Mouse (Mus musculus) left cerebral cortex, adult 18-20 months (tissue): ENCODE results near the gene Tbx10. TPM values are rescaled to one million over a fixed set of nuclear protein-coding genes. Genes with fewer than 3 reads are reported as not detected.
"Not testable (repeated sequence)": the region's sequence is repeated elsewhere in the genome, so short reads cannot be mapped to it uniquely, and the experiment has no call there.

Experiments used
- DNase-seq, 2 experiments: peaks; one replicate each; pipeline ENCODE4 v3.0.0; 2021 to 2022; ENCODE audit warnings: low spot score in 2 of 2, mixed read lengths in 1 of 2
- total RNA-seq, 2 experiments: library from RNA; stranded (reverse); gene quantifications; 2 replicates each; pipeline ENCODE4 v1.2.3; 2021

Gene Tbx10
- total RNA-seq, 2 experiments from 2014 or later = not detected

DNA sequence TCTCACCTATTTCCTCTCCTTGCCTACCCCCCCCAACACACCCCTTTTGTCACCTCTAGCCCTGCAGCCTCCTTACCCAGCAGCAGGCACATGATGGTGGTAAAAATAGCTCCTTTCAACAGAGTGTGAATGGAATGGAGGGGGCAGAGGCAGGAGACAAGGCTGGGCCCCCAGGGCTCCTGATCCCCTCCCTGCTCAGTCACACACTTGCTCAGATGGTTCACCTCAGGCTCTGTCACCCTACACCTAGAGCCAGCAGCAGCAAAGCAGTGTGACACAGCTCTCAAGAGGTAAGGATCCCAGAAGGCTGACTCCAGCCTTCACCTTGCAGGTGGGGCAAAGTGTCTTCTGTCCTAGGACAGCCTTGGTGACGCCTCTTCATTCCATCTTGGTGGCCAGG is 10.6 kb downstream of the Tbx10 start, which contains the start of gene Doc2g:
Gene Doc2g (plus strand): TSS at position 202 of the 400 bp plus-strand sequence.
- no peak for DNase-seq

DNA sequence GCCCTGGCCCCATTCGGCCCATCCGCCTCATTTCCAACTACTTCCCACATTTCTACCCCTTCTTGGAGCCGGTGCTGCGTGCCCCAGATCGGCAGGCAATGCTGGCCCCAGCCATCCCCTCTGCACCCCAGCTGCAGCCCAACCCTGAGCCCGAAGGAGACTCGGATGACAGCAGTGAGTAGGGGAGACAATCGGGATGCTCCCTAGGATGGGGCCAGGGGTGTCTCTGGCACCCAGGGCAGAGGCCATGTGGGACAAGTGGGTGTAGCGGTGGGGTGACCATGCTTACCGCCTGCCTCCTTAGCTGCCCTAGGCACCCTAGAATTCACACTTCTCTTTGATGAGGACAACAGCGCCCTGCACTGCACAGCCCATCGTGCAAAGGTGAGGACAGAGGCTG is 11.1 kb downstream of the Tbx10 start:
- no peak for DNase-seq

DNA sequence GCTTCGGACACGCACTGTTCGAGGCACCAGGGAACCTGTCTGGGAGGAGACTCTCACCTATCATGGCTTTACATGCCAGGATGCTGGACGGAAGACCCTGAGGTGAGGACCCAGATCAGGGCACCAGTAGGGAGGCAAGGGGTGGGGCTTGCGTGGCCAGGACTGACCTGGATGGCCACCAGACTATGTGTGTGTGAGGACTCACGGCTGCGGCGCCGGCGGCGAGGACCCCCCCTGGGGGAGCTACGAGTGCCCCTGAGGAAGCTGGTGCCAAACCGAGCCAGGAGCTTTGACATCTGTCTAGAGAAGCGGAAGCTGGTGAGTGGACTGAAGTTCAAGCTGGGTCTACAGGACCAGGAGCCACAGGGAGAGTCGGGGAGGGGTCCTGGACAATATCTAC is 11.8 kb downstream of the Tbx10 start:
- no peak for DNase-seq

DNA sequence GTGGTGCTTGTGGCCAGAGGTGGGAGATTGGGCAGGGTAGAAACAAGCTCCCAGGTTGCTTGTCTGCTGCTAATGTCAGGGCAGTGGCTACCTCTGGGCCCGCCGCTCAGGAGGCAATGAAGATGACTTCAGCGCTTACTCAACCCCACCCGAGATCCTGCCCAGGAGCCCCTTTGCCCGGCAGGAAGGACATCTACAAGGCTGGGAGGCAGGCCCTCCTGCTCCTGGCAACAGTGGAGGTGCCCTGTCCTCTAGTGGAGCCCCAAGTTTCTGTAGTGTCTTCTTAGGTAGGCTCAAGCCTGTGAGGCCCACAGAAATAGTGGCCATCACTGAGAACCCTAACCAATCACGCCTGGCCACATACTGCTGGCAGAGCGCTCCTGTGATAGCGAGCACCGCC is 12.5 kb downstream of the Tbx10 start:
- no peak for DNase-seq

DNA sequence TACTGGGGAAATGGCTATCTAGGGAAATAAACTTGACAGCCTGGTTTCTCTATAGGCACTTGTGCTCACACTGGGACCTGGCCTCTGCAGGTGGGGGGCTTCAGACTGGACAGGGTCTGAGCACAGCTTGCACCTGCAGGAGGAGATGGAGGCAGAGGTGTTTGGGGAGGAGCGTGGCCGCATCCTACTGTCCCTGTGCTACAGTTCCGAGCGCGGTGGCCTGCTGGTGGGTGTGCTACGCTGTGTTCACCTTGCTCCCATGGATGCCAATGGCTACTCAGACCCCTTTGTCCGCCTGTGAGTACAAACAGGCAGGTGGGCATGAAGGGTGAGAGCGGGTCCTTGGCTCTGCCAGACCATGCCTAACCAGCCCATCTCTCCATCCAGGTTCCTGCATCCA is 13.4 kb downstream of the Tbx10 start:
- no peak for DNase-seq

DNA sequence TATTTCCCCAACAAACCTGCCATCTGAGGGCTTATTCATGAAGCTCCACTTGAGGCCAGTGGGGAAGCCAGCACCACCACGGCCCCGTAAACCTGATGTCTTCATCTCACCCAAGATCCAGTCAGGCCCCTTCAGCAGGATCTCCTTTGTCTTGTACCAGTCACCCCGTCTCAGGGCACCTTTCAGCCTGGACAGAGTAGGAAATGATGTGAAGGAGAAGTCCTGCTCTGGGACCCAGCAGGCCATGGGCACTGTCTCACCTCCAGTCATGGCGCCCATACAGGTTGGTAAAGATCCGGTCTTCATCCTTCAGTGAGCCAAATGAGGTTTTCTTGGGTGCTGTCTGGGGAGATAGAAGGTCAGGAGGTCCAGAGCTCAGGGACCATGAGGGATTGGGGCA is 18.5 kb downstream of the Tbx10 start:
- DNase-seq = no peak

DNA sequence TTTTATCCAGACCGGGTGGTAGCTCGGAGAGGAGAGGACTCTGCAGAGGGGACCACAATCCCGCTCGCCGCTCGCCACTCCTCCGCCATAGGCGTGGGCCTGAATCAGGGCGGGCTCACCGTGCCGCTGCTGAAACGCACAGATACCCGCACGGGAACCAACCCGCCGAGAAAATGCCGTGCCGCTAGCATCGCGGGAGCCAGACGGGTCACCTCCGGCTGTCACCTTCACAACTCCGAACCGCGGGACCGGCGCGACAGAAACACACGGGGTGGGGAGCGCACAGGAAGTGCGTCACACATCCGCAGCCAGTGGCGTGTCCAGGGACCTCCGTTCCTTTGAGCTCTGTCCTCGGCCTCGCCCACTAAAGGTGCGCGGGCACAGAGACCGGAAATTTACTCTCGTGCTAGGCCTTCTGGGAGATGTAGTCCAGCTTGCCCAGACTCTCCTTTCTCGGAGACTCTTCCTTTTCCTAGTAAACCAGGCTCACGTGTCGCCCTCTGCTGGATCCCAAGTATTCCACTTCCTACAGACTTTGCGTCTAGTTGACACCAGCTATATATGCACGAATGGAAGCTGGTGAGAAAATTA is 20.0 kb downstream of the Tbx10 start, which contains the start of gene Ndufv1:
Gene Ndufv1 (minus strand): TSS at position 375 of the 591 bp plus-strand sequence.
- DNase-seq = peak; percentile 96 to 99

DNA sequence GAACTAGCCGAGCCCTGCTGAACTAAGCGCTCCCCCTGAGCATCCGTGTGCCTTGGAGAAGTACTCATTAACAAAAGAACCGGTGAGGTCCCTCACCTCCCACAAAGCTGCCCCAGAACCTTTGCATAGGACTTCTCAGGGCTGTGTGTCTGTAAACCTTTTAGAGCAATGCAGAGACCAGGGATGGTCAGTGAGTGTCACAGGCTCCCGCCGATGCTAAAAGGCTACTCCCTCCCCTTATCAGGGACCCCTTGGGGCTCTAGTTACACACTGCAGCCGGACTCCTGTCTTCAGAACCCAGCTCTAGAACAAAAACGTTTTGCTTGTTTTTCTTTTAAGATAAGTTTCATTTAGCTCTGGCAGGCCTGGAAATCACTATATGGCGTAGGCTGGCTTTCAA is 20.5 kb downstream of the Tbx10 start:
- no peak for DNase-seq

DNA sequence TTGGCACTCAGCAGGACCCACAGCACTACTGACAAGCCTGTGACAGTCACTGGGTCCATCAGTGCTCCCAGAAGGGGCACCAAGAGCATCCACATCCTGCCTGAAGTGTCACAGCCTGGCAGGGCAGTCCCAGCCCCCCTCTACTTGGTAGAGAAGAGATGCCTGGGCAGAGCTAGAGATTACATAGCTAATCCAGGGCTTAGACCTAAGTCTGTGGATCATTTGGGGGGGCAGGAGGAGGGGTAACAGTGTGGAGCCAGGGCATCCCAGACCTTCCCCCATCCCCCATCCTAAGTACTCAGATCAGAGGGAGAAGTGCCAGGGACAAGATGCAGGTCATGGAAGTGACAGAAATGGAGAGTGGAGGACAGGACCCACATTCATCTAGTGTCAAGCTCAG is 22.2 kb downstream of the Tbx10 start:
- no peak for DNase-seq

DNA sequence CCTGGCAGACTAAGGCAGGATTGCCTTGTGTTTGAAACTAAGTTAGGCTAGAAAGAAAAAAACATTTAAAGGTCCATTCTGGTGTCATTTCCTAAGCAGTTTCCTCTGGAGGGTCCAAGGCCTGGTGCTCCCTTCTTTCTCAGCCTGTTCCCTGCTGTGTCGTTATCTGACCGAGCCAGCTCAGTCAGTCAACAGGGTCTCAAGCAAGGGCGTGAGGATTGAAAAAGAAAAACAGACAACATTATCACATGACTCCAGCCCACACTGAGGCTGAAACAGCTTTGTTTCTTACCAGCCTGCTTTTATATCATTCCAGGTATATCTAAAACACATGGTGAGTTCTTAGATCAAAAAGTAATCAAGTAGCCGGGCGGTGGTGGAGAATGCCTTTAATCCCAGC is 23.1 kb downstream of the Tbx10 start:
- DNase-seq = no peak

DNA sequence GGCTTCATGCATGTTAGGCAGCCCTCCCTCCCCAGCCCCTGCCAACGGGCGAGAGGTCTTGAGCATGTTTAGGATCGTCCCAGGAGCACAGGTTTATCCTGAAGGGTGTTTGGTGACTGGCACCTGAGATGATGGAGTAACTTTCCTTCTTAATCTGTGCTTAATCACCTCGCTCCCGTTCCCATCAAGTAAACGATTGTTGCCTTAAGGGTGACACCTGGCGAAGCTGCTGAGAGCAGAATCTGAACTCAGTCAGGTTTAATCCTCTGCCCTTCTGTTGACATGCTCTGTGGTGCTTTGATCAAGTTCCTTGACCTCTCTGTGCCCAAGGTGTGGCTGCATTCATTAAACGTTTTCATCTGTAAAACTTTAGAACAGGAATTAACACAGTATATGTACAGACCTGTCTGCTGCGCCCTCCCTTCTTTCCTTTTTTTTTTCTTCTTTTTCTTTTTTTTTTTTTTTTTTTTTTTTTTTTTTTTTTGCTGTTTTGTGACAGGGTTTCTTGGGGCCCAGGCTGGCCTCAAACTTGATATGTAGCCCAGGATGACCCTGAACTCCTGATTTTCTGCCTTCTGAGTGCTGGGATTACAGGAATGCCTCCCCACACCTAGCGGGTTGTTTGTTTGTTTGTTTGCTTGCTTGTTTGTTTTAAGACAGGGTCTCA is 25.5 kb downstream of the Tbx10 start:
- no peak for DNase-seq

DNA sequence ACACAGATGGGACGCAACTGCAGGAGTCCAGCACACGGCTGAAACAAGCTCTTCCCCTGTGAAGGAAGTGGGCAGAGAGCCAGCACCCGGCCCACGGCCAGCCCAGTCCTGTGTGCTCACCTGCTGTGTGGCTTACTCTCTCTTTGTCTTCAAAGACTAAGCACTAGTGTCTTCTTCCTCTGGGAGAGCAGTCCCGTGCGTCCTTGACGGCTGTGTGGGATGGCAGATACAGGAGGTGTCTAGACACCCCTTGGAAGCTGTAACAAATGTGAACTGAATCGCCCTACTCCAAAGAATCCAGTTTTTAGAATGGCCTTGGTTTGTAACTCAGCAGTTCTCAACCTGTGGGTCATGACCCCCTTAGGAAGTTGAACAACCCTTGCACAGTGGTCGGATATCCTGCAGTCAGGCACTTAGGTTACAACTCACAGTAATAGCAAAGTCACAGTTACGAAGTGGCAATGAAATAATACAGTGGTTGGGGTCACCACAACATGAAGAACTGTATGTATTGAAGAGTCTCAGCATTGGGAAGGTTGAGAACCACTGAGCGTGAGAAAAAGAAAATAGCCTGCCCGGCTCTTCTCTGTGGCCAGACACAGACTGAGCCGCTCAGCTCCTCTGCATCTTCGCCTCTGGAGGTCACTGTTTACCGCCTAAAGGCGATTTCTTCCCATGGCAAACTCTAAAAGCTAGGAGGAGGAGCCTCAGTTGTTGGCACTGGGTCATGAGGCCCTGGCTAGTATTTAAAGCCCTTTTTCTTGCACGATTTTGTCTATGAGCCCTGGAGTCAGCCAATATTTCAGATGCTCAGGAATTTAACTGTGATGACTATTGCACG is 26.4 kb downstream of the Tbx10 start:
- DNase-seq = peak; percentile 69 to 82

DNA sequence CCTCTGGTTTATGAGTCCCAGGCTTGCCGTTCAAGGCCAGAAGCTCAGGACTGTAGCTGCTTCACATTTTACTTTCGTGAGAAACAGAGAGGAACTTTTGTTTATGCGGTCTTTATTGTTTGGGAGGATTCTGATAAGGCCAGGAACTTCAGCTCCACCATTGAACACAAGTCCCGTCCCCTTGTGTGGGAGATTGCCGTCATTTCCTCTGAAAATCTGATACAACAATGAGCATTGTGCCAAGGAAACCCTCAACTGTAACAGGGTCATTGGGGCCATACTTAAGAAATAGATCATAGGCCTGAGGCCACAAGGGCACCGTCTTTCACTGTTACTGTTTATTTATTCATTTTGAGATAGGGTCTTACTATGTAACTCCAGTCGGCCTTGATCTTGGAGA is 30.6 kb downstream of the Tbx10 start:
- DNase-seq = no peak

DNA sequence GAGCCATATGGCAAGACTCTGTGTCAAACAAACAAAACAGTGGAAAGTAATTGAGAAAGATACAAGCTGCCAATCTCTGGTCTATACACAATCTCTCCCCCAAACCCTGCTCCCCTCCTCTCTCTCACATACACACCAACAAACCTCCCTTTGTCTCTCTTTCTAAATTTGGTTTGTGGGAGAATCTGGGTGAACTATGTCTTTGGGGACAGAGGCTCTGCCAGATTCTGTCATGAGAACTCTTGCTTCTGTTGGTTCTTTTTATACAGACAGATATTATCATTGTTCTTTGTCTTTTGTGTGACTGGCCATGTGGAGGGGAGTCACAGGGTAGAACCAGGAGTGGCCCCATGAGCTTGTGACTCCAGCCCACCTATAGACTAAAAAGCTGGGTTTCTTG is 35.0 kb downstream of the Tbx10 start:
- no peak for DNase-seq

DNA sequence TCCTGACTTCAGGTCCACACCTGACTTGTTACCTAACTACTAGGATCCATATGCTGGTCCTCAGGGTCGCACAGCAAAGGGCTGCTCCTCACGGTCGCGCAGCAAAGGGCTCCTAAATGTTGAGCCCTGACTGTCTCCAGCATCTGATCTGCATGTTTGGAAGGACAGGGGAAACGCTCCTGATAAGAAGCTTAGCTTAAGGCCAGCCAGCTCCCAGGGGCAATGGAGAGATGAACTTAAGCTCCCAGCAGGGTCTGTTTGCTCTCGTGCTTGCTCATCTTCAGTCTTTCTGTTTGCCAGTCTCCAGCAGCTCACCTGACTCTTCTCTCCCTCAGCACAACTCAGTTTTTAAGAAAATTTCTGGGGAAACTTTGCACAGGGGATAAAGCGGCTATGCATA is 40.1 kb downstream of the Tbx10 start:
- DNase-seq = no peak

DNA sequence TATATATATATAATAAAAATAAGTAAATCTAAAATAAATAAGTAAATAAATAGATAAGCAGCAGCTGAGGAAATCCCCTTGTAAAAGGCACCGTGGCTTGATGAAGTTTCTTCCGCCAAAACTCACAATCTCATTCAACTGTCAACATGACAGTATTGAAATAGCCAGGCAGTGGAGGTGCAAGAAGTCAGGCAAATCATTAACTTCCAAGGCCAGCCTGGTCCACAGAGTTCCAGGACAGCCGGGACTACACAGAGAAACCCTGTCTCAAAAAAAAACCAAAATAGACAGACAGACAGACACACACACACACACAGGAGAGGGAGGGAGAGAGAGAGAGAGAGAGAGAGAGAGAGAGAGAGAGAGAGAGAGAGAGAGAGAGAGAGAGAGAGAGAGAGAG is 40.7 kb downstream of the Tbx10 start:
- no peak for DNase-seq

DNA sequence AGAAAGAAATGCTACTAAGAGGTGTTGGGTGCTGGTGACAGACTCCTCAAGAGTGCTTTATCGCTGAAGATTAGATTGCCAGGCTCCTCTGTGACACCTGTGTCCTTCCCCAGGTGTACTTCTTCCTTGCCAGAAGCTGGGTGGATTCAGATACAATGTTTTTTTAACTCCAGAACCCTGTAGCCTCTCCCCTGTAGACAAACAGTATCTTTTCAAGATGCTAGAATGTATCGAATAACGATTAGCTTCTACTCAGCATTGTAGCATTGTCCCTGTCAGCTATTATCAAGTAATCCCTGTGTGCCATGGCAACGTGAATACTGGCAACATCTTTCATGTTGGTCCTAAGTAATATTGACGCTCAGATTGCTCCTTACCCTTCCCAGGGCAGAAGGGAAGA is 41.2 kb downstream of the Tbx10 start:
- DNase-seq = no peak

DNA sequence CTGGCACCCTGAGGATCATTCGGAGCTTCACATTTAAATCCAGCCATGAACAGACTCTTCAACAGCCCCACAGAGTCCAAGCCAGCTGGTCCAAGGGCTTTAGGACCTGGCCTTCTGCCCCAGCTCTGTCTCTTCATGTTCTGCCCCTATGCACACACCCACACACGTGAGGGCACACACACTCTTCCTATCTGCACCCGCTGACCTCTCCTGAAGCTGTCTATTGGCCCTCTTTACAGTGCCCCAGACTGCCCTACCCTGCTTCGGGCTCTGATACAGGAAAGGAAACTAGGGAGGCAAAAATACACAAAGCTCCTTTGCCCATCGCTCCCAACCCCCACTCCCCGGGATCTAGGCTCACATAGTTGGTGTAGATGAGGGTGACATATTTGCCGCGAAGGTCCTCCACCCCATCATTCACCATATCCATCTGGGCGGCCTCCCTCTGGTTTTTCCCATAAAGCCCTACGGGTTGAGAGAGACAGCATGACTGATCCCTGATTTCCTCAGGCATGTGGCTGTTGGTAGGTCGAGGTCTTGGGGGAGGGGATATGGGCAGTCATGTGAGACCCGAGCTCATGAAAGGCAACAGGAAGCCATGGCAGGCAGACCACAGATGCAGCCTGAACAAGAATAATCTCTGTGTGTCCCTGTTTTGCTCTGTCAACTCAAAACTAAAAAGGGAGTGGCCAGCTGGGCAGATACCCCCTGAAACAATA is 43.9 kb downstream of the Tbx10 start:
- DNase-seq = no peak

DNA sequence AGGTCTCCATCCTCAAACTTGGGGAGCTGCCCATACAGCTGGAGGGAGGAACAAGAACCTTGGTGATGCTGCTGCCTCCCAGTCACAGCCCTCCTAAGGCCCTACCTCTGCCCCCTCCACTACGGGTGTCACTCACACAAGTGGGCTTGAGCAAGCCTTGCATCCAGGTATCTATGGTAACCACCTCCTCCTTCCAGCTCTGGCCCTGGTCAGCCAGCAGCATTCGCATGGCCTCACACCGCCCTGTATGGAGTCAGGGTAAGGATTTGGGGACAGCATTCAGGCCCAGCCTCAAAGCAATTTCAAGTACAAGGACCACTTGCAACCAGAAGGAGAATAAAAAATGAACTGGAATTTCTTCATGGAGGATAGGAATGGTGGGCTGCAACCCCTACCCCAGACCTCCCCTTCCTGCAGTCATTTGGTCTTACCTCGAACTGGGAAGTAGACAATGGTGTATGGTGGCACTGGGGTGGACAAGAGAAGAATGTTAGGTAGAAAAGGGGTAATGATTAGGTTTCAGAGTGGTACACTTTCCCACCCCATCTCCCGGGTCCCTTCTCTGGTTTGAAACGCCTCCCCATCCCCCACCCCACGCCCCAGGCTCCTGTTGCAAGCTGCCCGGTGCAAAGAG is 44.7 kb downstream of the Tbx10 start:
- not testable (repeated sequence) for DNase-seq

DNA sequence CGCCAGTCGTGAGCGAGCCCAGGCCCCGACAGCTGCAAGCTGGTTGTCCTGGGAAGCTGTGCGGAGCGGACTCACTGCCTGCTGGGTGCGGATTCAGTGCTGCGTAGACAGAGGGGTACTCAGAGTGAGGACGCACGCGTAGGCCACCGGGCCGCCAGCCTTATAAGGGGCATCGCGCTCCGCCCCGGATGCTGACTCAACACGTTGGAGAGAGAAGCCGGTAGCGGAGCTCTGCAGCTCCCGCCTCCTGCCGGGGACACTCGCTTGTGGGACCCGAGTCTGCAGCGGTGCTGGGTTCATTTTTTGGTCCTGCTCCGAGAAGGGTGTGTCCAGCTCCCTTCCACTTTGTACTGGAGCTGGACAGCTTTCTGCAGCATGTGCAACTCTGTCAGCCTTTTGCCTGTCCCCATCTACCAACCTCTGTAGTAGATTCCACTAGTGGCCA is 45.3 kb downstream of the Tbx10 start, which contains the start of gene Gstp1:
Gene Gstp1 (minus strand): TSS at position 198 of the 445 bp plus-strand sequence.
- DNase-seq = peak; percentile 87 to 90

DNA sequence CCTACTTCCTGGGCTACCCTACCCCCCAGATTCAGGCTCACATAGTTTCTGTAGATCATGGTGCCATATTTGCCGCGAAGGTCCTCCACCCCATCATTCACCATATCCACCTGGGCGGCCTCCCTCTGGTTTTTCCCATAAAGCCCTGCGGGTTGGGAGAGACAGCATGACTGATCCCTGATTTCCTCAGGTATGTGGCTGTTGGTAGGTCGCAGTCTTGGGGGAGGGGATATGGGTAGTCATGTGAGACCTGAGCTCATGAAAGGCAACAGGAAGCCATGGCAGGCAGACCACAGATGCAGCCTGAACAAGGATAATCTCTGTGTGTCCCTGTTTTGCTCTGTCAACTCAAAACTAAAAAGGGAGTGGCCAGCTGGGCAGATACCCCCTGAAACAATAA is 48.4 kb downstream of the Tbx10 start:
- DNase-seq = not testable (repeated sequence)
